Mouse (Mus musculus) C2C12 (cell line): ENCODE measurements around the gene Pik3cg.

ENCODE experiments used
- CTCF ChIP-seq: IDR thresholded peaks from one replicate; pipeline ENCODE4 v1.5.1; 2011; ENCODE audit not compliant: control insufficient read depth, insufficient read depth, insufficient read length
- FOSL1 ChIP-seq: IDR thresholded peaks from one replicate; pipeline ENCODE4 v1.8.0; 2011; ENCODE audit warnings: mild to moderate bottlenecking, low read length; ENCODE audit not compliant: poor library complexity, insufficient read depth, severe bottlenecking
- MAX ChIP-seq: IDR thresholded peaks from one replicate; pipeline ENCODE4 v1.6.1; 2011; ENCODE audit warnings: mild to moderate bottlenecking, control low read depth
- MYOD1 ChIP-seq: IDR thresholded peaks from one replicate; pipeline ENCODE4 v1.6.1; 2011; ENCODE audit warnings: low read depth; ENCODE audit not compliant: control insufficient read depth, insufficient read length
- USF1 ChIP-seq: IDR thresholded peaks from one replicate; pipeline ENCODE4 v1.6.1; 2011; ENCODE audit warnings: low read depth, mild to moderate bottlenecking, control low read depth, moderate library complexity

GRCm38 (mm10) chr12:32199422-32199821 is 9.0 kb downstream of the Pik3cg start:
- no peak for TF ChIP-seq CTCF
- TF ChIP-seq MYOD1, result no peak
- no peak for TF ChIP-seq FOSL1
- no peak for TF ChIP-seq MAX
- no peak for TF ChIP-seq USF1
